Mouse (Mus musculus) G1E (cell line): ENCODE measurements around the gene Zfp217. TPM values are rescaled to one million over a fixed set of nuclear protein-coding genes. Genes with fewer than 3 reads are reported as not detected.

Experiments
- ATAC-seq: 2 replicates; pipeline ENCODE4 v1.8.0; 2016; ENCODE audit warnings: mild to moderate bottlenecking; ENCODE audit not compliant: insufficient number of reproducible peaks, poor library complexity, low FRiP score, severe bottlenecking; ENCODE audit errors: extremely low read depth
- DNase-seq: peaks from one replicate; pipeline ENCODE4 v3.0.0; 2012; ENCODE audit warnings: low spot score
- H3K27me3 ChIP-seq: 2 replicates; pipeline ENCODE4 v1.6.1; 2012; ENCODE audit warnings: mild to moderate bottlenecking, low read length, inconsistent platforms; ENCODE audit not compliant: insufficient read depth
- H3K36me3 ChIP-seq: replicated peaks from 2 replicates; pipeline ENCODE3; 2012; ENCODE audit warnings: mild to moderate bottlenecking, inconsistent platforms
- H3K4me1 ChIP-seq: 2 replicates; pipeline ENCODE4 v1.6.1; 2012; ENCODE audit warnings: low read depth, low read length, inconsistent platforms, mixed read lengths; ENCODE audit not compliant: insufficient read depth
- H3K4me3 ChIP-seq: 2 replicates; pipeline ENCODE4 v1.5.1; 2012; ENCODE audit warnings: low read depth, mild to moderate bottlenecking, inconsistent platforms, low read length, moderate library complexity, mixed read lengths
- H3K9me3 ChIP-seq: replicated peaks from 2 replicates; pipeline ENCODE4 v1.6.1; 2012; ENCODE audit warnings: inconsistent platforms
- CTCF ChIP-seq: IDR thresholded peaks from 2 replicates; pipeline ENCODE4 v1.5.1; 2012; ENCODE audit warnings: low read depth, low read length, inconsistent platforms, mixed read lengths
- GATA1 ChIP-seq: IDR thresholded peaks from 2 replicates; pipeline ENCODE4 v1.6.1; 2012; ENCODE audit warnings: borderline replicate concordance, low read length, inconsistent platforms, mixed read lengths
- GATA2 ChIP-seq: IDR thresholded peaks from 2 replicates; pipeline ENCODE4 v1.6.1; 2012; ENCODE audit warnings: low read depth, low read length, inconsistent platforms, borderline replicate concordance
- POLR2AphosphoS5 ChIP-seq: IDR thresholded peaks from 2 replicates; pipeline ENCODE4 v1.6.1; 2012; ENCODE audit warnings: low read depth, low read length, inconsistent platforms; ENCODE audit not compliant: insufficient replicate concordance
- TAL1 ChIP-seq: conservative IDR thresholded peaks from 2 replicates; pipeline ENCODE4 v1.6.1; 2012; ENCODE audit warnings: low read depth, low read length, inconsistent platforms, mixed read lengths
- polyA plus RNA-seq: library from polyadenylated mRNA; stranded (reverse); fragments of >175 nt; gene quantifications from 2 replicates; pipeline ENCODE4 v1.2.3, GENCODE M21; 2012
- total RNA-seq, 2 experiments: library from RNA; stranded (forward) in 1 of 2; stranded (reverse) in 1 of 2; fragments of 200-1000 nt in 1 of 2; fragments of >200 nt in 1 of 2; fragmentation: Nextera tagmentation in 1 of 2; gene quantifications; 2 replicates each; pipeline ENCODE4 v1.2.3; 2014 to 2017

The Zfp217 gene
- total and polyA plus RNA-seq, 3 experiments, result 22.0 to 46.2 (median 46.0) TPM

DNA sequence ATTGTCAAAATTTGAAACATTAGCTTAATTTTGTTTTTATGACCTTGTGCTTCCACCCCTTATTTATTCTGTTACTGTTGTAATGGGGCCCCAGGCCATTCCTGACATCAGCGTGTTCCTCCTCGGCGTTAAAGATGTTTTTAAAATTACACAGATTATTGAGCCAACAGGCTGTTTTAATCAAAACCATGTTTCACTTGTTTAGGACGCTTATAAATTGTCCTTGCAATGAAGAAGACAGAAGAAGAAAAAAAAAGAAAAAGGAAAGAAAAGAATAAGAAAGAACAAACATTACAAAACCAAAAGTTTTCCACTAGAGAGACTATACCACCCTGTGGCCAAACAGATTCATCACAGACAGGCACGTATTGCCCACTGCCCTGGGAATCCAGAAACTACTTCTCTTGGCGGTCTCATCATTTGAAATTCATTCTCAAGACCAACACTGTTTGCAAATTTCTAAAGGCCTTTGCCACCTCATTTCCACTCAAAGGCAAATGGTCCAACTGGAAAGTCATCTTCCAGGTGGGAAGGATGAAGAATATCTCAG, 70.9 kb downstream of the Zfp217 start:
- no peak for DNase-seq
- TF ChIP-seq GATA2 (no peak), POLR2AphosphoS5 (no peak), CTCF (no peak), GATA1 (no peak), TAL1 (no peak)
- ATAC-seq, result no peak
- H3K36me3 ChIP-seq, result no peaks in the 10 kb centered on the region
- no peak overlapping the region for H3K4me3 ChIP-seq
- H3K27me3 ChIP-seq, result no peaks in the 10 kb centered on the region
- no peaks in the 10 kb centered on the region for H3K4me1 ChIP-seq
- H3K9me3 ChIP-seq, result peaks cover 10% of the 10 kb centered on the region

DNA sequence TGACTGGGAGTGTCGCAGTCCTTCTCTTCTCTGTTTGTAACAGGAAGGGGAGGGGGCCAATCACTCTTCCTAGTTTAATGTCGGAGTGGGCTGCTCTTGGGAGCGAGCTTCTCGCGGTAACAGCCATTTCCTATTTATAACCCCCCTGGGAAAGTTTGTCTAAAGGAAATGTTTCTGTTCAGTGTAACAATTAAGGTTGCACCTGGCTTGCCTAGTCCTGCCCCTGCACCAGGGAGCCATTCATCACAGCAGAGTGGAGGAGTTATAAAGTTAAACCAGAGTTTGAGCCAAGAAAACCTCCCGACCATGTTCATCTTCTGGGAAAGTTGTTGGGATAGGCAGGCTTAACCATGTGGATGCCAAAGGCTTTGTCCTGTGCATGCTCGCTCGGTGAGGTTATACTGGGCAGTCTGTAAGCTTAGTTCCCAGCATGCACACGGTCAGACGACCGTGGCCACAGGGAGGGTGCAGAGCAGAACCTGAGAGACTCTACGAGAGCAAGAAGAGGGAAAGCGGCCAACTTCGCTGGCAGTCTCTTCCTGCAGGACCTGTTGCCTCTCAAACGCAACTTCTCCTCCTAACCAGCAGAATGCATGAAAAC, 77.2 kb downstream of the Zfp217 start:
- peaks cover 12% of the 10 kb centered on the region; the same call in 1 of the 2 replicates for H3K9me3 ChIP-seq
- ATAC-seq (no peak), DNase-seq (no peak)
- H3K27me3 ChIP-seq, result no peaks in the 10 kb centered on the region
- H3K36me3 ChIP-seq, result no peaks in the 10 kb centered on the region
- H3K4me1 ChIP-seq, result no peaks in the 10 kb centered on the region
- no peak overlapping the region for H3K4me3 ChIP-seq
- TF ChIP-seq CTCF (no peak), GATA1 (no peak), TAL1 (no peak), POLR2AphosphoS5 (no peak), GATA2 (no peak)

DNA sequence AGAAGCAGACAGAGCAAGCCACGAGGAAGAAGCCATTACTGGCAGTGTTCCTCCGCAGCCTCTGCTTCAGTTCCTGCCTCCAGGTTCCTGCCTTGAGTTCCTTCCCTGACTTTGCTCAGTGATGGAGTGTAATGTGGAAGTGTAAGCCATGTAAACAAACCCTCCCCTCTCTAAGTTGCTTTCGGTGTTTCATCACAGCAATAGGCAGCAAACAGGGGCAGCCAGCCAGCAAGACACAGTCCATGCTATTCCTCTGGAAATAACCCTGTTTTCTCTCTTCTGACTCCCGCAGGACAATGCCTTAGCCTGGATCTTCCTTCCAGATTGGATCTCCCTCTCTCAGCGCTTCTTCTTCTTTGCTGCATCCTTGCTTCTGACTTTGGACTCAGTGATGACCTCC, 77.9 kb downstream of the Zfp217 start:
- TF ChIP-seq POLR2AphosphoS5 (no peak), GATA2 (no peak), GATA1 (no peak), TAL1 (no peak), CTCF (no peak)
- Histone ChIP-seq H3K27me3 (no peaks in the 10 kb centered on the region), H3K36me3 (no peaks in the 10 kb centered on the region), H3K4me1 (no peaks in the 10 kb centered on the region), H3K9me3 (peaks cover 13% of the 10 kb centered on the region), H3K4me3 (no peak overlapping the region)
- no peak for DNase-seq
- no peak for ATAC-seq

DNA sequence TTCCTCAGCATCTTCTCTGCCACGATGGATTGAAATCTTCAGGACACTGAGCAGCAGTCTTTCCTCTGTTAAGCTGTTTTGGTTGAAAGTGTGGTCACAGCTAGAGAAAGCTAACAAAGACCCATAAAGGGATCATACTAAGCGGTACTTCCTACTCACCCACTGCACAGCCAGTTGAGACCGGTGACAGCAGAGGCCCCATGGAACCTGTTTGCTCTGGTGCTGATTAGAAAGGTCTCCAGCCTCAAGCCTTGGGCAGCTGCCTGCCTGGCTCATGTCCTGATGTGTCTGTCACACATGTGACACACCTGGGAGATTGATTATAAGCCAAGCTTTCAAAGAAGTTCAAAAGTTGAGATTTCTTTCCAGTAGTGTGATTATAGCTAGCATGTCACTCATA, 85.5 kb downstream of the Zfp217 start:
- no peaks in the 10 kb centered on the region for H3K36me3 ChIP-seq
- TF ChIP-seq TAL1, result no peak
- no peak for TF ChIP-seq POLR2AphosphoS5
- TF ChIP-seq GATA2, result no peak
- no peak for TF ChIP-seq CTCF
- TF ChIP-seq GATA1, result no peak
- peaks cover 29% of the 10 kb centered on the region for H3K9me3 ChIP-seq
- no peak for DNase-seq
- no peaks in the 10 kb centered on the region for H3K27me3 ChIP-seq
- no peaks in the 10 kb centered on the region for H3K4me1 ChIP-seq
- ATAC-seq, result no peak; the same call in 1 of the 2 replicates
- no peak overlapping the region for H3K4me3 ChIP-seq

DNA sequence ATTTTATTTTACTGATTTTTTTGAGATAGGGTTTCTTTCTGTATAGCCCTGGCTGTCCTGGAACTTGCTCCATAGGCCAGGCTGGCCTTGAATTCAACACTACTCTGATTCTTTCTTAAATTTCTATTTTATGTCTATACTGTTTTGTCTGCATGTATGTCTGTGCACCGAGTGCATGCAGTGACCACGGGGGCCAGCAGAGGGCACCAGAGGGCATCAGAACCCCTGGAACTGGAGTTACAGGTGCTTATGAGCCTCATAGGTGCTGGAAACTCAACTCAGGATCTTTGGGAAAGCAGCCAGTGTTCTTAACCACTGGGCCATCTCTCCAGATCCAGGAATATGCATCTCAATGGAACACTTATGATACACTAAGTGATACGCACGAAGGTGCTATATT, 87.8 kb downstream of the Zfp217 start:
- TF ChIP-seq POLR2AphosphoS5 (no peak), CTCF (peak; percentile 36; the same call in 1 of the 2 replicates), GATA2 (no peak)
- Histone ChIP-seq H3K4me3 (no peak overlapping the region), H3K4me1 (no peaks in the 10 kb centered on the region), H3K36me3 (no peaks in the 10 kb centered on the region), H3K27me3 (no peaks in the 10 kb centered on the region), H3K9me3 (peaks cover 38% of the 10 kb centered on the region)
- no peak; the same call in 1 of the 2 replicates for ATAC-seq
- DNase-seq, result no peak

DNA sequence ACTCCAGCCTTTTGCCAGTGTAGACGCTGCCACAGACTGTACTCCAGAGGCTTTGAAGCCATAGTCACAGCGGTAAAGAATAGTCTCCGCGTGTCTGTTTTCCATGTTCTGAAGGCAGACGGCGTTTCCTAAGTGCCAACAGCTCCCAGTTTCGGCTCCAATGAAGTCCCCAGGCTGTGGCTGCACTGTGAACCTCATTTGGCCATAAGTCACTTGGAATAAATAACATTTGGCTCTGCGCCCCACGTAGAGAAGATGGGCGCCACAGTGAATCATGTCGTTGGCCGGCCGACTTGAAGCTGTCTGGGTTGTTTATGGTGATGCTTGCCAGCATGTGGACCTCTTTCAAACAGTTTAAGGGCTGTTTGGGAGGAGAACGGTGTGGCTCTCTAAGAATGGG, 89.1 kb downstream of the Zfp217 start:
- peaks cover 42% of the 10 kb centered on the region for H3K9me3 ChIP-seq
- H3K4me1 ChIP-seq, result no peaks in the 10 kb centered on the region
- no peak overlapping the region for H3K4me3 ChIP-seq
- TF ChIP-seq GATA1 (no peak), CTCF (no peak), GATA2 (no peak), POLR2AphosphoS5 (no peak), TAL1 (no peak)
- no peaks in the 10 kb centered on the region for H3K36me3 ChIP-seq
- no peak for DNase-seq
- H3K27me3 ChIP-seq, result no peaks in the 10 kb centered on the region
- no peak for ATAC-seq
